Mouse (Mus musculus): ENCODE measurements at regions not wholly inside any gene's neighbourhood (a gene's known extent, or its start where the extent isn't known, plus 50 kb on each side); places are given as distances from the start of the nearest gene placed in this dataset.

GRCm38 (mm10) chr14:18389390-18389789 lies 57.7 kb upstream of the Ube2e1 start:
- no peak for TF ChIP-seq CTCF (IDR thresholded peaks at IDR 0.05)
- Histone ChIP-seq H3K27ac (no peak overlapping the region), H3K4me3 (no peak overlapping the region)
- intact Hi-C loops (cut with DNase I): loop anchor here (10.0 kb wide), 1 partner anchor 405 kb away; no protein-coding TSS in a partner anchor
- no peak for DNase-seq (ENCODE audit: extremely low spot score in 1 of 2, low spot score in 2 of 2)

- TF ChIP-seq CTCF (IDR thresholded peaks at IDR 0.05): no peak
- Histone ChIP-seq H3K4me3 (no peak overlapping the region), H3K27ac (no peak overlapping the region)
- no peak for DNase-seq (ENCODE audit: extremely low spot score in 1 of 2, low spot score in 2 of 2)
- intact Hi-C loops (cut with DNase I): loop anchor here (10.0 kb wide), 1 partner anchor 409 kb away; no protein-coding TSS in a partner anchor
Observed at GRCm38 (mm10) chr14:18385953-18386668, 54.5 kb upstream of the Ube2e1 start.

Measured in left cerebral cortex, adult 2 months (tissue).